Mouse (Mus musculus) C2C12 (cell line): ENCODE data around the gene Tcerg1l.

Experiments
- CTCF ChIP-seq: IDR thresholded peaks from one replicate; pipeline ENCODE4 v1.5.1; 2011; ENCODE audit not compliant: control insufficient read depth, insufficient read depth, insufficient read length
- MAX ChIP-seq: IDR thresholded peaks from one replicate; pipeline ENCODE4 v1.6.1; 2011; ENCODE audit warnings: mild to moderate bottlenecking, control low read depth
- USF1 ChIP-seq: IDR thresholded peaks from one replicate; pipeline ENCODE4 v1.6.1; 2011; ENCODE audit warnings: low read depth, mild to moderate bottlenecking, control low read depth, moderate library complexity

DNA sequence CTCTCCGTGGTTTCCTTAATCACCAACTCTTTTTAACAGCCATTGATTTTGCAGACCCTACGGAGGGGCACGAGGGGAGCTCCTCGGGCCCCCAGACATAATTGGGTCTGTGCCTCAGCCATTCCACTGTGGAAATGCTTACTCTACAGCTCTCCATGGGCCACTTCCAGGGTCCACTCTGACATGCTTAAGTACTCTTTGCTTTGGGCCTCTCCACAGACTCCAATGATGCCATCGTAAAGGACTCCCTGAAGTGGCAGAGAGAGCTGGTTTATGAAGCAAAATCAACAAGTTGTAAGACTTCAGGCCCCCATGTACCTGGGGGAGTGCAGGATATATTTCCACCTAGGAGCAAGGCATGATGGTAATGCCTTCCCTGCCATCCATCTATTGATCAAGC, 112.7 kb downstream of the Tcerg1l start:
- no peak for TF ChIP-seq CTCF
- TF ChIP-seq MAX, result no peak
- TF ChIP-seq USF1, result no peak
